Mouse (Mus musculus) C2C12 (cell line): ENCODE measurements at regions not wholly inside any gene's neighbourhood (a gene's known extent, or its start where the extent isn't known, plus 50 kb on each side); places are given as distances from the start of the nearest gene placed in this dataset.
A peak's percentile ranks its signal among the peaks of the same experiment; 100 is the strongest.

Experiments used
- H3K27me3 ChIP-seq: one replicate; pipeline ENCODE4 v1.6.1; 2011; ENCODE audit not compliant: control insufficient read depth, insufficient read depth, insufficient read length
- H3K36me3 ChIP-seq: one replicate; pipeline ENCODE4 v1.6.1; 2011; ENCODE audit not compliant: control insufficient read depth, insufficient read depth
- H3K4me3 ChIP-seq: one replicate; pipeline ENCODE4 v1.5.1; 2011; ENCODE audit warnings: mild to moderate bottlenecking, control low read depth; ENCODE audit not compliant: poor library complexity, insufficient read depth, severe bottlenecking
- H3K79me2 ChIP-seq: one replicate; pipeline ENCODE4 v1.6.1; 2011; ENCODE audit not compliant: control insufficient read depth, insufficient read depth
- H3K79me3 ChIP-seq: one replicate; pipeline ENCODE4 v1.6.1; 2011; ENCODE audit warnings: low read depth, control low read depth
- H3ac ChIP-seq: one replicate; pipeline ENCODE3; 2011; ENCODE audit warnings: low read depth; ENCODE audit not compliant: control insufficient read depth, insufficient read length
- CEBPB ChIP-seq: IDR thresholded peaks from one replicate; pipeline ENCODE4 v1.6.1; 2011; ENCODE audit warnings: low read depth, mild to moderate bottlenecking, control low read depth, moderate library complexity
- CTCF ChIP-seq: IDR thresholded peaks from one replicate; pipeline ENCODE4 v1.5.1; 2011; ENCODE audit not compliant: control insufficient read depth, insufficient read depth, insufficient read length
- FOSL1 ChIP-seq: IDR thresholded peaks from one replicate; pipeline ENCODE4 v1.8.0; 2011; ENCODE audit warnings: mild to moderate bottlenecking, low read length; ENCODE audit not compliant: poor library complexity, insufficient read depth, severe bottlenecking
- MAX ChIP-seq: IDR thresholded peaks from one replicate; pipeline ENCODE4 v1.6.1; 2011; ENCODE audit warnings: mild to moderate bottlenecking, control low read depth
- MYOD1 ChIP-seq: IDR thresholded peaks from one replicate; pipeline ENCODE4 v1.6.1; 2011; ENCODE audit warnings: low read depth; ENCODE audit not compliant: control insufficient read depth, insufficient read length
- MYOG ChIP-seq: IDR thresholded peaks from one replicate; pipeline ENCODE4 v1.6.1; 2011; ENCODE audit not compliant: control insufficient read depth, insufficient read length; ENCODE audit errors: extremely low read depth
- USF1 ChIP-seq: IDR thresholded peaks from one replicate; pipeline ENCODE4 v1.6.1; 2011; ENCODE audit warnings: low read depth, mild to moderate bottlenecking, control low read depth, moderate library complexity

DNA sequence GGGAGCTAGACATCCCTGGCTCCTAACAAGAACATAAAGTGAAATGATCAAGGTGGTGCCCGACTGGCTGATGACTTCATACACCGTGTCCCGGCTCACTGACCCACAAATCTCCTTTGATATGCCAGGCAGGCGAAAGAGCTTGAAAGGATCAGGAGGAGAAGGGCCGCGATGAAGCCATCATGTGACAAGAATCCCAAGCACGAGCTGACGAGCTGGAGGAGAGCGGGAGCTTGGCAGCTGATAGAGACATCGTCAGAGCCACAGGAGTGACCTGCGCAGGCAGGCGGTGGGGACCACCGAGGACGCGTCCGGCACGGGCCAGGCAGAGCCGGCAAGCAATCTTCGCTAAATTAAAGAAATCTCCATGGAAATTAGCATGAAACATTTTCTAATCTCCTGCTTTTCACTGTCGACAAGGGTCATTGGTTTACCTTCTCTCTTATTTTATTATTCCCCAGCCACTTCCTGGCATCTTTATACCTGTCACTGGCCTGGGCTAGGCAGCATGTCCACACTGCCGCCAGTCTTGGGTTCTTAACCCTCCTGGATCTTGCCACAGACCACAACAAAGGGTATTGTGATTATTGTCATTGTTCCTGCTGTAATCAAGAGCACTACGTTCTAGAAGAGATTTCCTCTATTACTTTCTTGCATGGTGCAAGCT, 596.1 kb downstream of the Nr2f2 start:
- no peaks in the 10 kb centered on the region for H3K79me3 ChIP-seq
- no peaks in the 10 kb centered on the region for H3K36me3 ChIP-seq
- H3K27me3 ChIP-seq: no peaks in the 10 kb centered on the region
- TF ChIP-seq USF1: no peak
- TF ChIP-seq MAX: no peak
- no peak for TF ChIP-seq MYOD1
- no peak for TF ChIP-seq CEBPB
- TF ChIP-seq CTCF: no peak
- TF ChIP-seq MYOG: no peak
- no peak for TF ChIP-seq FOSL1
- H3ac ChIP-seq: no peak overlapping the region
- no peaks in the 10 kb centered on the region for H3K79me2 ChIP-seq
- no peak overlapping the region for H3K4me3 ChIP-seq

GRCm38 (mm10) chr7:69766451-69766850, 600.1 kb downstream of the Nr2f2 start:
- TF ChIP-seq CEBPB (no peak), CTCF (no peak), MYOD1 (no peak), USF1 (no peak), MYOG (no peak), MAX (no peak), FOSL1 (no peak)
- H3K4me3 ChIP-seq: no peak overlapping the region
- no peaks in the 10 kb centered on the region for H3K79me3 ChIP-seq
- H3K36me3 ChIP-seq: no peaks in the 10 kb centered on the region
- H3K79me2 ChIP-seq: no peaks in the 10 kb centered on the region
- H3K27me3 ChIP-seq: no peaks in the 10 kb centered on the region
- H3ac ChIP-seq: no peak overlapping the region

- H3K79me3 ChIP-seq: no peaks in the 10 kb centered on the region
- no peak overlapping the region for H3ac ChIP-seq
- no peaks in the 10 kb centered on the region for H3K27me3 ChIP-seq
- no peaks in the 10 kb centered on the region for H3K36me3 ChIP-seq
- TF ChIP-seq FOSL1: no peak
- TF ChIP-seq CEBPB: no peak
- H3K79me2 ChIP-seq: no peaks in the 10 kb centered on the region
- H3K4me3 ChIP-seq: no peak overlapping the region
These were observed 626.0 kb downstream of the Nr2f2 start for GRCm38 (mm10) chr7:69740495-69740894.

DNA sequence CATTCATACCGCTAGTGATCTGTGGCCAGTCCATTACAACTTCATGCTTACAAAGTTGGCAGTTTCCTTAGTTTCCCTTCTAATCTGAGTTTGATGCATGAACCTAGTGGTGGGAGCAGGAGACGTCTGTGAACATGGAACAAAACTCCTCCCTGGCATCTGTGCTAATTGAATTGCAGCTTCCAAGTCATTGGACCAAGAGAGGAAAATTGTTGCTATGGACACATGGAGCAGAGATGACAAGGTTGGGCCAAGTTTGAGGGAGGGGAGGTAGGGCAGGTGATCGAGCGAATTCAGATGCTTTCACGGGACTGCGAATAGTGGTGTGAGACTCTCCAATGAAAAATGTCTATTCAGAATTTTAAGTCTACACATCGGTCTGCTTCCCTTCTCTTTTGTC, 627.5 kb downstream of the Nr2f2 start:
- no peak overlapping the region for H3ac ChIP-seq
- H3K79me3 ChIP-seq: no peaks in the 10 kb centered on the region
- H3K36me3 ChIP-seq: no peaks in the 10 kb centered on the region
- no peaks in the 10 kb centered on the region for H3K79me2 ChIP-seq
- no peak overlapping the region for H3K4me3 ChIP-seq
- no peaks in the 10 kb centered on the region for H3K27me3 ChIP-seq
- no peak for TF ChIP-seq CTCF
- TF ChIP-seq CEBPB: no peak
- no peak for TF ChIP-seq FOSL1
- TF ChIP-seq MAX: no peak
- no peak for TF ChIP-seq MYOG
- TF ChIP-seq USF1: no peak
- TF ChIP-seq MYOD1: no peak

DNA sequence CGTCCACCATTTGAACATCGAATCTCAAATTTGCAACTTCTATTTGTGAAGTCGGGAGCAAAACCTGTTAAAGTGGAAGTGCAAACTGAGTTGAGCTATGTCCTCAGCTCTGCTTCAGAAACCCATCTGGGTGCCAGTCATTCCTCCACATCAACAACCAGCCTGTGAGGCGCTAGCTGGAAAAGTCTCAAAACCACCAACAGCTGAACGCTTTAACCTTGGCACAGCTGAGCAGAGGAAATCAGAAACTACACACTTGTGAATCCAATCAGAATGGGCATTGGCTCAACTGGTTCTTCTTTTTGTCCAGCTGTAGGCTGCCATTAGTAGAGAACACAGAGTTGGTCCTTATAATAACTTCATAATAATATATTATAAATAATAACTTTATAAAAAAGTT, 651.5 kb downstream of the Nr2f2 start:
- TF ChIP-seq MYOD1 (peak; percentile 25), MAX (no peak)
- Histone ChIP-seq H3ac (no peak overlapping the region), H3K79me2 (no peaks in the 10 kb centered on the region), H3K27me3 (no peaks in the 10 kb centered on the region), H3K4me3 (no peak overlapping the region), H3K79me3 (no peaks in the 10 kb centered on the region), H3K36me3 (no peaks in the 10 kb centered on the region)

GRCm38 (mm10) chr7:69670211-69670610, 696.3 kb downstream of the Nr2f2 start:
- H3K36me3 ChIP-seq: no peaks in the 10 kb centered on the region
- no peaks in the 10 kb centered on the region for H3K27me3 ChIP-seq
- H3ac ChIP-seq: no peak overlapping the region
- H3K4me3 ChIP-seq: no peak overlapping the region
- no peaks in the 10 kb centered on the region for H3K79me3 ChIP-seq
- no peaks in the 10 kb centered on the region for H3K79me2 ChIP-seq
- TF ChIP-seq CTCF (no peak), MYOG (no peak), CEBPB (no peak), MYOD1 (no peak), USF1 (no peak), FOSL1 (no peak), MAX (no peak)
